Mouse (Mus musculus): Measurements from ENCODE around the gene Rilp. TPM values are rescaled to one million over a fixed set of nuclear protein-coding genes. Genes with fewer than 3 reads are reported as not detected.

Gene Rilp
- polyA plus RNA-seq, 1 experiment from 2014 or later: 4.2 TPM

DNA sequence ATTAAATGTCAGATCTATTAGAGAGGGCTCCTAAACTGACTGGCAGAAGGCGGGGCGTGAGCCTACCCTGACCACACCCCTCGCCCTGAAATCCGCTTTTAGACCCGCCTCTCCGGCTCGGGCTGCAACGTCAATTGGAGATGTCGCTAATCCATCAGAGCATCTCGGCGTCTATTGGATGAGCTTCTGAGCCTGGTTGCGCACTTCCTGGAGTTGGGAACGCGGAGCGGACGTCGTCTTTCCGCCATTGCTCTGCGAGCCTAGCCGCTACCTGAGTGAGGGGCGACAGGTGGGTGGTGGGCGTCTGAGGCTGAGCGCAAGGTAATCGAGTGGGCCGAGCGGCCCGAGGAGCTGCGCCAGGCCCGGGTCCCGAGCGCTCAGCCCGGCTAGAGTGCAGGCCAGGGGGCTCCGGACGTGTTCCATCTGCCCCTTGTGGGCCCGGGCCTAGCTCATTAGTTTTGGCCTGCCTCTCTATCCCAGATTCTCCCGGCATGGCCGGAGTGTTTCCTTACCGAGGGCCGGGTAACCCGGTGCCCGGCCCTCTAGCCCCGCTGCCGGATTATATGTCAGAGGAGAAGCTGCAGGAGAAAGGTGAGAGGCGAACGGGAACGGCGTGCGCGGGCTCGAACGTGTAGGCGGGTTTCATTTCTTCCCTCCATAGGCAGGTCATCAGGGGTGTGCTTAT lies 23.2 kb upstream of the Rilp start, which contains the start of gene Prpf8:
Prpf8 (plus strand) TSS at position 216 of the 685 bp plus-strand sequence.
- no peaks in the 10 kb centered on the region for H3K9me3 ChIP-seq (ENCODE audit: control insufficient read depth, low read length)
- H3K27ac ChIP-seq (ENCODE audit: low read depth, low read length): peak within 1 kb of the TSS; percentile 80
- H3K4me3 ChIP-seq (ENCODE audit: low read length): peak within 1 kb of the TSS; percentile 95
- peak within 1 kb of the TSS; percentile 99 for H3K9ac ChIP-seq (ENCODE audit: low read depth, low read length)
- peaks cover 9% of the 10 kb centered on the region for H3K4me1 ChIP-seq (ENCODE audit: control insufficient read depth, insufficient read depth, low read depth, low read length)
- WGBS: under 1% methylated on average over 52 of the region's 52 CpGs
- ATAC-seq: peak; percentile 100
- H3K4me2 ChIP-seq (ENCODE audit: low read length): peak within 1 kb of the TSS; percentile 96
- no peaks in the 10 kb centered on the region for H3K27me3 ChIP-seq (replicated peaks; ENCODE audit: control insufficient read depth, insufficient read depth, low read length)
- H3K36me3 ChIP-seq (ENCODE audit: control insufficient read depth, insufficient read depth, low read length): peaks cover 24% of the 10 kb centered on the region

DNA sequence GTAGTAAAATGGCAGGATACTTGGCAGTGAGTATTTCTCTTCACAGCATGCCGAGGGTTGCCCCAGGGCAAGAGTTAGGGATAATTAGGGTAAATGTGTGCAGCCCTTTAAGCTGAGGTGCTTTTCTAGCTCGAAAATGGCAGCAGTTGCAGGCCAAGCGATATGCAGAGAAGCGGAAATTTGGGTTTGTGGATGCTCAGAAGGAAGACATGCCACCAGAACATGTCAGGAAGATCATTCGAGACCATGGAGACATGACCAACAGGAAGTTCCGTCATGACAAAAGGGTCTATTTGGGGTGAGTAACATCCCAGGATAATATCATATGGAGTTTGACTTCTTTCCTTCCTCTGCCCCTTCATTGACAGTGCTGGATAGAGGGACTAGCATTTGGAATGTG lies 22.4 kb upstream of the Rilp start:
- Histone ChIP-seq H3K27me3 (replicated peaks; ENCODE audit: control insufficient read depth, insufficient read depth, low read length) (no peaks in the 10 kb centered on the region), H3K36me3 (ENCODE audit: control insufficient read depth, insufficient read depth, low read length) (peaks cover 31% of the 10 kb centered on the region), H3K9ac (ENCODE audit: low read depth, low read length) (peak overlapping the region; percentile 99), H3K4me2 (ENCODE audit: low read length) (peak overlapping the region; percentile 96), H3K4me1 (ENCODE audit: control insufficient read depth, insufficient read depth, low read depth, low read length) (peaks cover 9% of the 10 kb centered on the region), H3K27ac (ENCODE audit: low read depth, low read length) (no peak overlapping the region), H3K9me3 (ENCODE audit: control insufficient read depth, low read length) (no peaks in the 10 kb centered on the region), H3K4me3 (ENCODE audit: low read length) (peak overlapping the region; percentile 95)
- WGBS: 44% methylated on average over 6 of the region's 6 CpGs
- ATAC-seq: no peak

DNA sequence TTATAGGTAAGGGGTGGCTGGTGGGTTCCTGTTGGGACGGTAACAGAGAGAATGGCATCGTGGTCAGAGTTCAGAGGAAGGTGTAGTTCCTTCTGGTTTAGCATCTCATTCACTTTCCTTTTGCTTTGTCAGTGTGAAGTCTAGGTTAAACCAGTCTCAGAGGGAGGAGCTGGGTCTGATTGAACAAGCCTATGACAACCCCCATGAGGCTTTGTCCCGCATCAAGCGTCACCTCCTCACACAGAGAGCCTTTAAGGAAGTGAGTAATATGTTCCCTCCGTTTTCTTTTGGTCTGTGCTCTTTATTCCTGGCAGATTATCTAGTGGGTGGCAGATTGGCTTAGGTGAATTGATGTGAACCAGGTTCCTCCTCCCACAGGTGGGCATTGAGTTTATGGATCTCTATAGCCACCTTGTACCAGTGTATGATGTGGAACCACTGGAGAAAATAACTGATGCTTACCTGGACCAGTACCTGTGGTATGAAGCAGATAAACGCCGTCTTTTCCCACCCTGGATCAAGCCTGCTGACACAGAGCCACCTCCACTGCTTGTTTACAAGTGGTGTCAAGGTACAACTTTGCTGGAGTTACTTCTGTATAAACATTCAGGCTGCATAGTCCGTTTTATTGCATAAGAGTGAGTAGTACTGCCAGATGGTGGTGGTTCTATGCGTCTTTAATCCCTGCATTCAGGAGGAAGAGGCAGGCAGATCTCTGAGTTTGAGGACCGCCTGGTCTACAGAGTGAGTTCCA lies 15.4 kb upstream of the Rilp start:
- Histone ChIP-seq H3K9me3 (ENCODE audit: control insufficient read depth, low read length) (no peaks in the 10 kb centered on the region), H3K27me3 (replicated peaks; ENCODE audit: control insufficient read depth, insufficient read depth, low read length) (no peaks in the 10 kb centered on the region), H3K4me3 (ENCODE audit: low read length) (no peak overlapping the region), H3K4me2 (ENCODE audit: low read length) (no peak overlapping the region), H3K9ac (ENCODE audit: low read depth, low read length) (no peak overlapping the region), H3K4me1 (ENCODE audit: control insufficient read depth, insufficient read depth, low read depth, low read length) (no peaks in the 10 kb centered on the region), H3K36me3 (ENCODE audit: control insufficient read depth, insufficient read depth, low read length) (peaks cover 89% of the 10 kb centered on the region), H3K27ac (ENCODE audit: low read depth, low read length) (no peak overlapping the region)
- WGBS: 94% methylated on average over 10 of the region's 10 CpGs
- ATAC-seq: no peak

DNA sequence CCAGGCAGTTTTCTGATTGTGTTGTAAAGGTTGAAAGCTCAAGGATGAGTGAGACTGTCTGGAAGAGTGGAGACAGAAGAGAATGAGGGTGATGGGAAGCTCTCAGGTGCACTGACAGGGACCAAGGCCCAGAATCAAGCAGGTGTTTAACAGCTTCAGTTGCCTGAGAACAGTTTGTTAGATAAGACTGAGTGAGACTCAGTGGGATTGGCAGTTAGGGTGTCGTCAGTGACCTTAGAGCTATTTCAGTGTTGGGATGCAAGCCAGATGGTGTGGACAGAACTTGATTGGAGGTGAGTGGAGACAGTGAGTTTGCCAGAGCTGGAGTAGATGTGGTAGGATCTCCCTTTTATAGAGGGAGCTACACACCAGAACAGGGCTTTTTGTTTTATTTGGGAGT lies 11.8 kb upstream of the Rilp start:
- no peak overlapping the region for H3K4me3 ChIP-seq (ENCODE audit: low read length)
- H3K4me1 ChIP-seq (ENCODE audit: control insufficient read depth, insufficient read depth, low read depth, low read length): no peaks in the 10 kb centered on the region
- no peaks in the 10 kb centered on the region for H3K27me3 ChIP-seq (replicated peaks; ENCODE audit: control insufficient read depth, insufficient read depth, low read length)
- H3K9ac ChIP-seq (ENCODE audit: low read depth, low read length): no peak overlapping the region
- no peaks in the 10 kb centered on the region for H3K9me3 ChIP-seq (ENCODE audit: control insufficient read depth, low read length)
- WGBS: 95% methylated on average over 1 of the region's 1 CpGs
- H3K4me2 ChIP-seq (ENCODE audit: low read length): no peak overlapping the region
- no peak overlapping the region for H3K27ac ChIP-seq (ENCODE audit: low read depth, low read length)
- no peak for ATAC-seq
- peaks cover 90% of the 10 kb centered on the region for H3K36me3 ChIP-seq (ENCODE audit: control insufficient read depth, insufficient read depth, low read length)

DNA sequence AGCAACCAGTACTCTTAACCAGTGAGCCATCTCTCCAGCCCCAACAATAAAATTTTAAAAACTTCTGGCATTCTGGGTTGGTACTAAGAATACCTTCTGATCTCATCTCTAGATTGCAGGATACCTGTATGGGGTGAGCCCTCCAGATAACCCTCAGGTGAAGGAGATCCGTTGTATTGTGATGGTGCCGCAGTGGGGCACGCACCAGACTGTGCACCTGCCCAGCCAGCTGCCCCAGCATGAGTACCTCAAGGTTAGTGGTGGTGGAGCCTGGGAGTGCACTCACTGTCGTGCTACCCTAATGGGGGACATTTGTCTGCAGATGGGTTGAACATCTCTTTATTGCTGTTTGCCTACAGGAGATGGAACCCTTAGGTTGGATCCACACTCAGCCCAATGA lies 1.7 kb upstream of the Rilp start:
- Histone ChIP-seq H3K27ac (ENCODE audit: low read depth, low read length) (no peak overlapping the region), H3K9me3 (ENCODE audit: control insufficient read depth, low read length) (no peaks in the 10 kb centered on the region), H3K4me1 (ENCODE audit: control insufficient read depth, insufficient read depth, low read depth, low read length) (peaks cover 9% of the 10 kb centered on the region), H3K27me3 (replicated peaks; ENCODE audit: control insufficient read depth, insufficient read depth, low read length) (no peaks in the 10 kb centered on the region), H3K4me3 (ENCODE audit: low read length) (no peak overlapping the region), H3K36me3 (ENCODE audit: control insufficient read depth, insufficient read depth, low read length) (peaks cover 41% of the 10 kb centered on the region), H3K9ac (ENCODE audit: low read depth, low read length) (no peak overlapping the region), H3K4me2 (ENCODE audit: low read length) (no peak overlapping the region)
- ATAC-seq: no peak
- WGBS: 95% methylated on average over 4 of the region's 4 CpGs

DNA sequence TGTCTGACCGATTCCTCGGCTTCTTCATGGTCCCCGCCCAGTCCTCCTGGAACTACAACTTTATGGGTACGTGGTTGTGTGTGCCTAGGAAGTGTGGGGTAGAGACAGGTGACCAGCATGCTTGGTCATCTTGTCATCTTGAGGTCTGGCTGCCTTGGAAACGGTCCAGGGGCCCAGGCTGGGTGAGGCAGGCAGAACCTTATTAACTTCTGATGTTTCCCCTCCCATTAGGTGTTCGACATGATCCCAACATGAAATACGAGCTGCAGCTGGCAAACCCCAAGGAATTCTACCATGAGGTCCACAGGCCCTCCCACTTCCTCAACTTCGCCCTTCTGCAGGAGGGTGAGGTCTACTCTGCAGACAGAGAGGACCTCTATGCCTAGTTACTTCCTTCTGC lies 990 bp upstream of the Rilp start:
- H3K4me2 ChIP-seq (ENCODE audit: low read length): no peak overlapping the region
- no peaks in the 10 kb centered on the region for H3K27me3 ChIP-seq (replicated peaks; ENCODE audit: control insufficient read depth, insufficient read depth, low read length)
- 79% methylated on average over 8 of the region's 8 CpGs for WGBS
- no peak overlapping the region for H3K4me3 ChIP-seq (ENCODE audit: low read length)
- peaks cover 9% of the 10 kb centered on the region for H3K4me1 ChIP-seq (ENCODE audit: control insufficient read depth, insufficient read depth, low read depth, low read length)
- H3K9me3 ChIP-seq (ENCODE audit: control insufficient read depth, low read length): no peaks in the 10 kb centered on the region
- H3K9ac ChIP-seq (ENCODE audit: low read depth, low read length): no peak overlapping the region
- peaks cover 35% of the 10 kb centered on the region for H3K36me3 ChIP-seq (ENCODE audit: control insufficient read depth, insufficient read depth, low read length)
- H3K27ac ChIP-seq (ENCODE audit: low read depth, low read length): no peak overlapping the region
- ATAC-seq: no peak

DNA sequence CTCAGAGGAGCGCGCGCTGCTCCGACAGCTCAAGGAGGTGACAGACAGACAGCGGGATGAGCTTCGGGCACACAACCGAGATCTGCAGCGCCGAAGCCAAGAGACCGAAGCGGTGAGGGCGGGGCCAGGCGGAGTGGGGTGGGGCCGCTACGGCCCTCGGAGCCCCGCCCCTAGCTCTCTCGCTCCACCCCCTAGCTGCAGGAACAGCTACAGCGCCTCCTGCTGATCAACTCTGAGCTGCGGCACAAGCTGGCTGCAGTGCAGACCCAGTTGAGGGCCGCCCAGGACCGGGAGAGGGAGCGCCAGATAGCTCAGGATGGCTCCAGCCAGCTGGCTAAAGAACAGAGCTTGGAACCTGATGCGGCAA lies 716 bp downstream of the Rilp start:
- Histone ChIP-seq H3K4me2 (ENCODE audit: low read length) (peak overlapping the region; percentile 83), H3K4me3 (ENCODE audit: low read length) (peak overlapping the region; percentile 50), H3K4me1 (ENCODE audit: control insufficient read depth, insufficient read depth, low read depth, low read length) (peaks cover 9% of the 10 kb centered on the region), H3K27ac (ENCODE audit: low read depth, low read length) (peak overlapping the region; percentile 70), H3K27me3 (replicated peaks; ENCODE audit: control insufficient read depth, insufficient read depth, low read length) (no peaks in the 10 kb centered on the region), H3K36me3 (ENCODE audit: control insufficient read depth, insufficient read depth, low read length) (peaks cover 25% of the 10 kb centered on the region), H3K9me3 (ENCODE audit: control insufficient read depth, low read length) (no peaks in the 10 kb centered on the region), H3K9ac (ENCODE audit: low read depth, low read length) (peak overlapping the region; percentile 73)
- peak; percentile 90 for ATAC-seq
- 2% methylated on average over 16 of the region's 24 CpGs for WGBS

DNA sequence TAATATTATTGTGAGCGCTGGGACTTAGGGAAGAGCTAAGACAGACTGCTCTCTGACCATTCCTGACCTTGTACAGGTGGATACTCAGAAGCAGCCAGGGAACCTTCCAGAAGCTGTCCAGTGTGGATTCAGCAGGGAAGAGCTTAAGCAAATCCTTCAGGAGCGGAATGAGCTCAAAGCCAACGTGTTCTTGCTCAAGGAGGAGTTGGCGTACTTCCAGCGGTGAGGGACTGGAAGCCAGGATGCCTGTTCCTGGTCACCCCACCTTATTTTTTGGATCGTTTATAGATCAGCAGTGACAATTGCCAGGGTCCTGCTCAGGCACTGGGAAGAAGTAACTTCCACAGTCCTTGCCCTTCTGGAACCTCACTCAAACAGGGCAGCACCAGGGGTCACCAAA lies 1.3 kb downstream of the Rilp start:
- H3K4me1 ChIP-seq (ENCODE audit: control insufficient read depth, insufficient read depth, low read depth, low read length): peaks cover 9% of the 10 kb centered on the region
- no peak overlapping the region for H3K4me2 ChIP-seq (ENCODE audit: low read length)
- H3K27me3 ChIP-seq (replicated peaks; ENCODE audit: control insufficient read depth, insufficient read depth, low read length): no peaks in the 10 kb centered on the region
- WGBS: 81% methylated on average over 6 of the region's 6 CpGs
- H3K4me3 ChIP-seq (ENCODE audit: low read length): no peak overlapping the region
- H3K36me3 ChIP-seq (ENCODE audit: control insufficient read depth, insufficient read depth, low read length): peaks cover 19% of the 10 kb centered on the region
- H3K9me3 ChIP-seq (ENCODE audit: control insufficient read depth, low read length): no peaks in the 10 kb centered on the region
- no peak overlapping the region for H3K9ac ChIP-seq (ENCODE audit: low read depth, low read length)
- ATAC-seq: no peak
- no peak overlapping the region for H3K27ac ChIP-seq (ENCODE audit: low read depth, low read length)

DNA sequence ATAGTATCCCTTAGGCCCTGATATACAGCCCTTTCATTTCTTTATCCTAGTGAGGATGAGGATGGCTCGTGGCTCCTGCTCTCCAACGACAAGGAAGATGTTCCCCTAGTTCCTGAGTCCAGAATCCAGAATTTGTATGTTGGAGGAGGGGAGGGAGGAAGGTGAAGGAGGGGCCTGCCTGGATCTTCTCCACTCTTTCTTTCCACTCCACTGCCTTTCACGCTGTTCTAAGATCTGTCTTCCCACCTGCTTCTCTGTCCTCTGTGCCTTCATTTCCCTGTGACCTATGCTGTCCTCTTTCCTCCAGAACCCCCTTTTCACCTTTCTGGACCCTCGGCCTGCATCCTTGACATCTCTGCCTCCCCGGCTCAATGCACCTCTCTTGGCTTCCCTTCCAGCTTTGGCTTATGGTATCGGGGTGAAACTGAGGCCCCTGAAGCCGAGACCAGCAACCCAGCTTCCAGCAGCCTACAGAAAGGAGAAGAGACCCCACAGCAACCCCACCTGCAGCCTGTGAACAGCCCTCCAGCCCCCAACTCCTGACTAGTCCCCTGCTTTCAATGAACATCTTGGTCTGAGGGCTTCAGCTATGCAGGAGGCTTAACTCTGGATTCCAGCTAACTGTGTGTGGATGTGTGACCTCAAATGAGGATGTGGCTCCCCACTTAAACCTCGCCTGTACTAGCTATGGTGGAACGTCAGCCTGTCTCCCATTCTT lies 2.6 kb downstream of the Rilp start:
- Histone ChIP-seq H3K4me1 (ENCODE audit: control insufficient read depth, insufficient read depth, low read depth, low read length) (peaks cover 9% of the 10 kb centered on the region), H3K27ac (ENCODE audit: low read depth, low read length) (no peak overlapping the region), H3K27me3 (replicated peaks; ENCODE audit: control insufficient read depth, insufficient read depth, low read length) (no peaks in the 10 kb centered on the region), H3K9me3 (ENCODE audit: control insufficient read depth, low read length) (no peaks in the 10 kb centered on the region), H3K4me3 (ENCODE audit: low read length) (no peak overlapping the region), H3K36me3 (ENCODE audit: control insufficient read depth, insufficient read depth, low read length) (peaks cover 15% of the 10 kb centered on the region), H3K4me2 (ENCODE audit: low read length) (no peak overlapping the region), H3K9ac (ENCODE audit: low read depth, low read length) (no peak overlapping the region)
- no peak for ATAC-seq
- WGBS: 79% methylated on average over 9 of the region's 9 CpGs

All from hindbrain, embryonic 16.5 days (tissue).